Mouse (Mus musculus): Measurements from ENCODE around the gene Thbs2. TPM values are rescaled to one million over a fixed set of nuclear protein-coding genes. Genes with fewer than 3 reads are reported as not detected.

Thbs2 gene
- polyA plus RNA-seq (2012): 0.03 and 0.05 TPM in 2 replicates

DNA sequence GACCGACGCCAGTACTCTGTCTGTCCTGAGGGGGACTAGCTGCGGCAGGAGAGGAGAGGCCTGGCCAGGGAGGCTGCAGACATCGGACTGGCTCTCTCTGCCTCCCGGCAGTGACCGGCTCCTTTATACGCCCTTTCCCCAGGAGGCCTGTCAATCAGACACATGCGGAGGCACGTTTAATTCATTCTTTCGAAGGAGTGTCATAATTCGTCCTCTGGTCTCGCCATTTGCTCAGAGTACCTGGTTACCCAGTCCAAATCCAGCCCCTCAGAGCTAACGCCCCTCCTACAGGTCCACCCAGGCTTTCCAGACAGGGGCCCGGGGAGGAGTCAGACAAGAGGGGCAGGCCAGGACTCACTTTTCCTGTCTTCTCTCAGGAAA is at the start of gene Thbs2:
Thbs2 (minus strand) TSS at position 242 of the 381 bp plus-strand sequence.

Other genes starting within 250 kb of the Thbs2 start
- gene Wdr27, start 248.9 kb upstream of the Thbs2 start, polyA plus RNA-seq (2012): 2.7 and 3.1 TPM in 2 replicates
- 1.2 and 2.2 TPM in 2 replicates for gene 1600012H06Rik, start 248.9 kb upstream of the Thbs2 start, polyA plus RNA-seq (2012)